14 mouse cellular contexts compared by ENCODE assay signal in genomic region chr5:107997717-107998116, GRCm38 (mm10). TPM values are rescaled to one million over a fixed set of nuclear protein-coding genes. Genes with fewer than 3 reads are reported as not detected.
DNase-seq lines count a peak whose midpoint lies in the region; ATAC-seq and TF ChIP-seq lines count a peak whose summit lies in the region.
"Had no signal": no experiment of that assay in that cellular context is flagged by ENCODE, and none has a peak within 500 bp of the region (broad histone marks: within the 10 kb centered on the region; RNA-seq: fewer than 3 reads in every experiment).

No protein-coding gene starts in this region.

- peak; percentile 46 for DNase-seq in lung, postnatal 0 days (ENCODE audit: low spot score)
- no peak for DNase-seq in lung, postnatal 14 days
- DNase-seq in gastrocnemius, postnatal 25 days: peak; percentile 87
- DNase-seq in urinary bladder, postnatal 14 days (ENCODE audit: low spot score): no peak
- DNase-seq in left cerebral cortex, adult 18-20 months (ENCODE audit: low spot score in 2 of 2): no peak
- DNase-seq: cerebellum, postnatal 10 days; kidney, adult 18-20 months had no signal

- H3K9me3 ChIP-seq in lung, postnatal 0 days (ENCODE audit: low read length): no peaks in the 10 kb centered on the region
- H3K9me3 ChIP-seq: embryonic facial prominence, embryonic 15.5 days; hindbrain, embryonic 12.5 days; midbrain, embryonic 10.5 days; neural tube, embryonic 13.5 days had no signal

- H3K79me2 ChIP-seq in myocyte (ENCODE audit: control insufficient read depth, insufficient read depth): no peaks in the 10 kb centered on the region

- H3K27ac ChIP-seq in lung, postnatal 0 days (ENCODE audit: low read length): no peak overlapping the region
- peak overlapping the region; percentile 77; the same call in 1 of the 2 replicates for H3K27ac ChIP-seq in cortical plate, adult 2 months (ENCODE audit: insufficient read depth, low read length)
- H3K27ac ChIP-seq: embryonic facial prominence, embryonic 15.5 days; hindbrain, embryonic 12.5 days; layer of hippocampus, adult 2 months; midbrain, embryonic 10.5 days; neural tube, embryonic 13.5 days had no signal

- H3K4me2 ChIP-seq in lung, postnatal 0 days (replicated peaks; ENCODE audit: low read depth, low read length): no peak overlapping the region
- no peak overlapping the region for H3K4me2 ChIP-seq in myocyte (ENCODE audit: low read depth)
- H3K4me2 ChIP-seq: embryonic facial prominence, embryonic 15.5 days; hindbrain, embryonic 12.5 days; neural tube, embryonic 13.5 days had no signal

- H3K36me3 ChIP-seq in lung, postnatal 0 days (ENCODE audit: insufficient read depth, low read length): no peaks in the 10 kb centered on the region
- H3K36me3 ChIP-seq in myocyte (ENCODE audit: control insufficient read depth, insufficient read depth): no peaks in the 10 kb centered on the region
- H3K36me3 ChIP-seq: embryonic facial prominence, embryonic 15.5 days; hindbrain, embryonic 12.5 days; midbrain, embryonic 10.5 days; neural tube, embryonic 13.5 days had no signal

- TF ChIP-seq POLR2A in cortical plate, adult 2 months (IDR thresholded peaks at IDR 0.05; ENCODE audit: extremely low read depth, insufficient read depth, low read length): no peak
- no peak for TF ChIP-seq POLR2A in myocyte (IDR thresholded peaks at IDR 0.05; ENCODE audit: insufficient read length, low read depth)

- WGBS in lung, postnatal 0 days: 42% methylated on average over 7 of the region's 7 CpGs

- no peaks in the 10 kb centered on the region for H3K4me1 ChIP-seq in lung, postnatal 0 days (ENCODE audit: insufficient read depth, low read depth, low read length)
- H3K4me1 ChIP-seq in cortical plate, adult 2 months (ENCODE audit: control insufficient read depth, insufficient read depth, low read length): no peaks in the 10 kb centered on the region; the same call in 1 of the 2 replicates
- H3K4me1 ChIP-seq: hindbrain, embryonic 12.5 days; midbrain, embryonic 10.5 days; neural tube, embryonic 13.5 days had no signal

- no peak for TF ChIP-seq EP300 in lung, postnatal 0 days (IDR thresholded peaks at IDR 0.05)

- no peaks in the 10 kb centered on the region for H3K27me3 ChIP-seq in lung, postnatal 0 days (replicated peaks; ENCODE audit: insufficient read depth, low read length)
- H3K27me3 ChIP-seq in myocyte (ENCODE audit: control insufficient read depth, insufficient read depth, insufficient read length): no peaks in the 10 kb centered on the region
- H3K27me3 ChIP-seq: embryonic facial prominence, embryonic 15.5 days; hindbrain, embryonic 12.5 days; neural tube, embryonic 13.5 days had no signal

- H3ac ChIP-seq in myocyte (ENCODE audit: control insufficient read depth, insufficient read length): no peak overlapping the region

- H3K9ac ChIP-seq in lung, postnatal 0 days (replicated peaks; ENCODE audit: low read depth): no peak overlapping the region
- H3K9ac ChIP-seq: embryonic facial prominence, embryonic 15.5 days; hindbrain, embryonic 12.5 days; neural tube, embryonic 13.5 days had no signal

- peak; percentile 50 for ATAC-seq in lung, postnatal 0 days

- H3K4me3 ChIP-seq in lung, postnatal 0 days (ENCODE audit: low read depth, low read length): no peak overlapping the region
- no peak overlapping the region for H3K4me3 ChIP-seq in cortical plate, adult 2 months (ENCODE audit: insufficient read depth, low read length)
- no peak overlapping the region for H3K4me3 ChIP-seq in myocyte
- H3K4me3 ChIP-seq: embryonic facial prominence, embryonic 15.5 days; hindbrain, embryonic 12.5 days; layer of hippocampus, adult 2 months; midbrain, embryonic 10.5 days; neural tube, embryonic 13.5 days had no signal

- TF ChIP-seq CTCF in lung, postnatal 0 days (IDR thresholded peaks at IDR 0.05): no peak
- no peak for TF ChIP-seq CTCF in cortical plate, adult 2 months (IDR thresholded peaks at IDR 0.05; ENCODE audit: extremely low read depth, insufficient read depth, low read length)

TF ChIP-seq in myocyte, 11 proteins besides CTCF, POLR2A, EP300 and RAD21:
- peak in 1 of 3 experiments; percentile 11 for TF ChIP-seq MYOD1 (IDR thresholded peaks at IDR 0.05; ENCODE audit: control insufficient read depth in 1 of 3, insufficient read length in 2 of 3, low read depth in 2 of 3)
- 0 out of 2 replicates have a peak, but pooled peaks have one; percentile 7 for TF ChIP-seq CEBPB (IDR thresholded peaks at IDR 0.05; ENCODE audit: insufficient read depth, poor library complexity, severe bottlenecking)
- TF ChIP-seq POLR2AphosphoS2 (IDR thresholded peaks at IDR 0.05; ENCODE audit: insufficient read length, low read depth): no peak
- TF ChIP-seq USF1 (IDR thresholded peaks at IDR 0.05; ENCODE audit: low read depth): no peak
- TF ChIP-seq MAX (IDR thresholded peaks at IDR 0.05; ENCODE audit: low read depth): no peak
- TF ChIP-seq MYOG (IDR thresholded peaks at IDR 0.05; ENCODE audit: control insufficient read depth in 1 of 3, insufficient read depth in 1 of 3, insufficient read length in 2 of 3, low read depth in 2 of 3): peak in 1 of 3 experiments; percentile 29

RNA-seq across cellular contexts. Expression of gene Fam69a, which starts 10.8 kb away (rescaled TPM):
- polyA plus RNA-seq in lung, postnatal 0 days (2015; fragmentation: Nextera tagmentation; extraction: Ambion mirVana): 29.4 and 33.9 TPM in 2 replicates
- 17.3 and 19.7 TPM in 2 replicates for polyA plus RNA-seq in cortical plate, adult 2 months (2012; rRNA removed)
- total RNA-seq in gastrocnemius, postnatal 25 days (2021): 10 to 100 TPM; 15.1 to 20.7 TPM
- 8.2 TPM for polyA plus RNA-seq in myocyte (2012; fragmentation: generic; extraction: Trizol)
- total RNA-seq in left cerebral cortex, adult 18-20 months (2021): 10 to 100 TPM; 29.1 to 36.2 TPM

Comparison
In these comparisons a context has a peak if more than half of its experiments do, and no peak if none do; other contexts are left out.
1. DNase-seq: peak in lung, postnatal 0 days (single experiment) and gastrocnemius, postnatal 25 days (single experiment); none in lung, postnatal 14 days (single experiment), urinary bladder, postnatal 14 days (single experiment) and left cerebral cortex, adult 18-20 months (0 of 2).